Mouse (Mus musculus): ENCODE data around the gene Ube2g1.
"Not testable (repeated sequence)": the region's sequence is repeated elsewhere in the genome, so short reads cannot be mapped to it uniquely, and the experiment has no call there.

- not testable (repeated sequence) for TF ChIP-seq CTCF (IDR thresholded peaks at IDR 0.05; ENCODE audit: borderline replicate concordance, control insufficient read depth, extremely low read depth, insufficient read depth, low read length, poor library complexity); POLR2A (IDR thresholded peaks at IDR 0.05; ENCODE audit: control insufficient read depth, extremely low read depth, insufficient read depth, low read length, poor library complexity)
Observed at GRCm38 (mm10) chr11:72705111-72705510, 98.0 kb downstream of the Ube2g1 start.
